Mouse (Mus musculus) MEL (cell line): Measurements from ENCODE around the gene Serpina3n. TPM values are rescaled to one million over a fixed set of nuclear protein-coding genes. Genes with fewer than 3 reads are reported as not detected.
"Not testable (repeated sequence)": the region's sequence is repeated elsewhere in the genome, so short reads cannot be mapped to it uniquely, and the experiment has no call there.

Experiments used
- DNase-seq: peaks from one replicate; pipeline ENCODE4 v3.0.0; 2011; ENCODE audit warnings: low read depth, low spot score
- H3K27ac ChIP-seq: 2 replicates; pipeline ENCODE4 v1.5.1; 2012; ENCODE audit warnings: low read depth, mild to moderate bottlenecking, control low read depth, low read length, moderate library complexity; ENCODE audit not compliant: control insufficient read depth
- H3K27me3 ChIP-seq, 2 experiments: fragments of 150-350 bp in 1 of 2; sonication (generic) in 1 of 2; 2 replicates each; pipeline ENCODE4 v1.6.1; 2012; ENCODE audit warnings: low read length in 2 of 2, mild to moderate bottlenecking in 2 of 2, improper control_type of control experiment in 1 of 2, moderate library complexity in 1 of 2; ENCODE audit not compliant: insufficient read depth in 2 of 2, control insufficient read depth in 1 of 2
- H3K36me3 ChIP-seq, 2 experiments: 2 replicates each; pipeline ENCODE4 v1.6.1; 2012 to 2014; ENCODE audit warnings: low read length in 2 of 2, improper control_type of control experiment in 1 of 2, inconsistent platforms in 1 of 2, mild to moderate bottlenecking in 1 of 2; ENCODE audit not compliant: insufficient read depth in 2 of 2, control insufficient read depth in 1 of 2
- H3K4me1 ChIP-seq, 2 experiments: fragments of 150-350 bp in 1 of 2; sonication (generic) in 1 of 2; 2 replicates each; pipeline ENCODE4 v1.6.1; 2012; ENCODE audit warnings: low read length in 2 of 2, improper control_type of control experiment in 1 of 2, mild to moderate bottlenecking in 1 of 2; ENCODE audit not compliant: insufficient read depth in 2 of 2, control insufficient read depth in 1 of 2
- H3K4me3 ChIP-seq, 2 experiments: fragments of 150-350 bp in 1 of 2; sonication (generic) in 1 of 2; 2 replicates each; pipeline ENCODE4 v1.5.1; 2012; ENCODE audit warnings: low read depth in 2 of 2, low read length in 2 of 2, mild to moderate bottlenecking in 2 of 2, moderate library complexity in 2 of 2, control low read depth in 1 of 2, improper control_type of control experiment in 1 of 2; ENCODE audit not compliant: control insufficient read depth in 1 of 2, insufficient read depth in 1 of 2
- H3K79me2 ChIP-seq: 2 replicates; pipeline ENCODE4 v1.6.1; 2012; ENCODE audit warnings: mild to moderate bottlenecking, low read length, moderate library complexity; ENCODE audit not compliant: control insufficient read depth, poor library complexity, insufficient read depth
- H3K9ac ChIP-seq: 2 replicates; pipeline ENCODE4 v1.6.1; 2012; ENCODE audit warnings: low read depth, mild to moderate bottlenecking, control low read depth, low read length, moderate library complexity; ENCODE audit not compliant: control insufficient read depth, poor library complexity, severe bottlenecking
- H3K9me3 ChIP-seq: fragments of 150-350 bp; sonication (generic); replicated peaks from 2 replicates; pipeline ENCODE4 v1.6.1; 2012; ENCODE audit warnings: mild to moderate bottlenecking, low read length, improper control_type of control experiment, moderate library complexity; ENCODE audit not compliant: insufficient read depth
- CHD1 ChIP-seq: IDR thresholded peaks from 2 replicates; pipeline ENCODE4 v1.6.1; 2012; ENCODE audit warnings: low read depth, mild to moderate bottlenecking, inconsistent platforms, low read length, improper control_type of control experiment
- MAX ChIP-seq: IDR thresholded peaks from 2 replicates; pipeline ENCODE4 v1.6.1; 2011; ENCODE audit warnings: low read length, improper control_type of control experiment
- POLR2AphosphoS2 ChIP-seq: IDR thresholded peaks from 2 replicates; pipeline ENCODE4 v1.6.1; 2011; ENCODE audit warnings: low read length, improper control_type of control experiment
- POLR2AphosphoS5 ChIP-seq: IDR thresholded peaks from 2 replicates; pipeline ENCODE4 v1.6.1; 2012; ENCODE audit warnings: low read depth, borderline replicate concordance, mild to moderate bottlenecking, inconsistent platforms, low read length, moderate library complexity, mixed read lengths
- RCOR1 ChIP-seq: IDR thresholded peaks from 2 replicates; pipeline ENCODE4 v1.6.1; 2012; ENCODE audit warnings: low read depth, mild to moderate bottlenecking, inconsistent platforms, low read length, improper control_type of control experiment
- TBP ChIP-seq: IDR thresholded peaks from 2 replicates; pipeline ENCODE4 v1.8.0; 2011; ENCODE audit warnings: low read depth, low read length, improper control_type of control experiment
- UBTF ChIP-seq: IDR thresholded peaks from 2 replicates; pipeline ENCODE4 v1.6.1; 2012; ENCODE audit warnings: low read depth, mild to moderate bottlenecking, inconsistent platforms, low read length, improper control_type of control experiment, moderate library complexity, borderline replicate concordance; ENCODE audit not compliant: insufficient read depth
- ZC3H11A ChIP-seq: IDR thresholded peaks from 2 replicates; pipeline ENCODE4 v1.6.1; 2012; ENCODE audit warnings: low read depth, mild to moderate bottlenecking, inconsistent platforms, low read length, improper control_type of control experiment
- polyA plus RNA-seq, 2 experiments: library from polyadenylated mRNA; stranded (reverse) in 1 of 2; unstranded in 1 of 2; fragments of >175 nt in 1 of 2; fragments of >200 nt in 1 of 2; gene quantifications; 2 replicates each; pipeline versions ENCODE4 v1.2.1 to v1.2.4; 2012; ENCODE audit warnings: low replicate concordance in 2 of 2, low read depth in 1 of 2; ENCODE audit not compliant: insufficient read length in 2 of 2, insufficient read depth in 1 of 2, missing spikeins in 1 of 2
- total RNA-seq: library from RNA; depleted of rRNA; stranded (reverse); fragments of 300-350 nt; gene quantifications from 2 replicates; pipeline ENCODE4 v1.2.3, GENCODE M21; 2012; rRNA removed

Gene Serpina3n
- total RNA-seq: not detected in 2 replicates
- polyA plus RNA-seq: not detected

GRCm38 (mm10) chr12:104406454-104406885, at the start of gene Serpina3n:
Gene Serpina3n, plus strand, starts transcription at chr12:104406729.
- no peaks in the 10 kb centered on the region for H3K79me2 ChIP-seq
- TF ChIP-seq UBTF (no peak), TBP (no peak), ZC3H11A (no peak), MAX (no peak), RCOR1 (no peak), POLR2AphosphoS5 (no peak), CHD1 (no peak)
- no peak within 1 kb of the TSS for H3K4me3 ChIP-seq
- no peak for DNase-seq
- no peak within 1 kb of the TSS for H3K9ac ChIP-seq
- H3K9me3 ChIP-seq: no peaks in the 10 kb centered on the region
- no peak within 1 kb of the TSS for H3K27ac ChIP-seq
- H3K27me3 ChIP-seq: no peaks in the 10 kb centered on the region
- no peaks in the 10 kb centered on the region for H3K36me3 ChIP-seq
- H3K4me1 ChIP-seq: no peaks in the 10 kb centered on the region

GRCm38 (mm10) chr12:104369986-104370385, 36.5 kb upstream of the Serpina3n start:
- TF ChIP-seq POLR2AphosphoS2: no peak
- TF ChIP-seq, all 39 proteins: peak for 0
- Histone ChIP-seq H3K4me1 (no peaks in the 10 kb centered on the region), H3K36me3 (no peaks in the 10 kb centered on the region), H3K27me3 (no peaks in the 10 kb centered on the region), H3K79me2 (no peaks in the 10 kb centered on the region), H3K9me3 (no peaks in the 10 kb centered on the region), H3K4me3 (no peak overlapping the region), H3K27ac (no peak overlapping the region), H3K9ac (no peak overlapping the region)
- no peak for DNase-seq

GRCm38 (mm10) chr12:104377179-104377578, 29.4 kb upstream of the Serpina3n start:
- H3K4me1 ChIP-seq, DNase-seq, H3K79me2 ChIP-seq, H3K4me3 ChIP-seq, H3K36me3 ChIP-seq, H3K27me3 ChIP-seq, H3K9ac ChIP-seq, H3K27ac ChIP-seq, H3K9me3 ChIP-seq: not testable (repeated sequence)

GRCm38 (mm10) chr12:104378351-104378750, 28.2 kb upstream of the Serpina3n start:
- not testable (repeated sequence) for H3K4me3 ChIP-seq, H3K79me2 ChIP-seq, H3K36me3 ChIP-seq, H3K9me3 ChIP-seq, H3K4me1 ChIP-seq, H3K27ac ChIP-seq, DNase-seq, H3K27me3 ChIP-seq, H3K9ac ChIP-seq

GRCm38 (mm10) chr12:104378815-104379214, 27.7 kb upstream of the Serpina3n start:
- H3K9ac ChIP-seq, H3K79me2 ChIP-seq, H3K27ac ChIP-seq, H3K4me1 ChIP-seq, H3K4me3 ChIP-seq, H3K36me3 ChIP-seq, H3K27me3 ChIP-seq, DNase-seq, H3K9me3 ChIP-seq: not testable (repeated sequence)
